Mouse (Mus musculus): ENCODE measurements around the gene Ifi27l2a. TPM values are rescaled to one million over a fixed set of nuclear protein-coding genes. Genes with fewer than 3 reads are reported as not detected.
A peak's percentile ranks its signal among the peaks of the same experiment; 100 is the strongest.

The Ifi27l2a gene
- polyA plus RNA-seq, 1 experiment from 2014 or later: 2.2 TPM

GRCm38 (mm10) chr12:103434861-103435260 lies 8.6 kb downstream of the Ifi27l2a start:
- no peaks in the 10 kb centered on the region for H3K36me3 ChIP-seq (ENCODE audit: control insufficient read depth, insufficient read depth, low read length)
- no peaks in the 10 kb centered on the region for H3K4me1 ChIP-seq (ENCODE audit: control insufficient read depth, insufficient read depth, low read depth, low read length)
- no peak overlapping the region for H3K9ac ChIP-seq (ENCODE audit: low read depth, low read length)
- no peak for ATAC-seq
- no peaks in the 10 kb centered on the region for H3K27me3 ChIP-seq (replicated peaks; ENCODE audit: control insufficient read depth, insufficient read depth, low read length)
- no peak overlapping the region for H3K4me3 ChIP-seq (ENCODE audit: low read length)
- H3K9me3 ChIP-seq (ENCODE audit: control insufficient read depth, low read length): no peaks in the 10 kb centered on the region
- H3K27ac ChIP-seq (ENCODE audit: low read depth, low read length): no peak overlapping the region
- H3K4me2 ChIP-seq (ENCODE audit: low read length): no peak overlapping the region

DNA sequence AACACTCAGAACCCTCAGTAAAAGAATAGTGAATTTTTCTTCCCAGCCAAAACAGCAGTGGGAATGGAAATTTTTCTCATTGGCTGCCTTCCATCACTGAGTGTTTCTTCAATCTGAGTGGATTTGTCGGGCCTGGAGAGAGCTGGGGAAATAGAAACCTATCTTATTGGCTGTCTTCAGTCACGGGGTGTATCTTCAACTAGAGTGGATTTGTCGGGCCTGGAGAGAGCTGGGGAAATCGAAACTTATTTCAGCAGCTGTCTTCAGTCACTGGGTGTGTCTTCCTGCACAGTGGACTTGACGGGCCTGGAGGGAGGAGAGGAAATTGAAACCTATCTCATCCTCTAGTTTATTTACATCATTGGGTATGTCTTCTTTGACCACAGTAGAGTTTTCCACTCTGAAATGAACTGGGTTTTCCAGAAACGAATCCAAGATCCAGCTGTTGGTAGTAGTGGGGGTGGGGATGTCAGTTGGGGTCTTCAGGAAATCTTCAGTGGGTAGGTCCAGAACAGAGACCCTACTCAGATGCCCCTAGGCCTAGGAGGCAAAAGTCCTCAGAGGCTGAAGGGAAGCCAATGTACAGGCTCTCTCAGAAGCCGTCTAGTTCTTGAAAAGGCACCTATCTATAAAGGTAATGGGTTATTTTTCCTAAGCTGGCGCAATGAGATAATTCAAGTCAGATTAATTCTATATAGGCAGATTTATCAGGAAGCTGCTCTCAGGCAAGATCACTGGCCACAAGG lies 9.3 kb downstream of the Ifi27l2a start, which contains the start of gene Ifi27:
Ifi27 (plus strand) TSS at position 226 of the 746 bp plus-strand sequence.
- no peaks in the 10 kb centered on the region for H3K27me3 ChIP-seq (replicated peaks; ENCODE audit: control insufficient read depth, insufficient read depth, low read length)
- H3K4me1 ChIP-seq (ENCODE audit: control insufficient read depth, insufficient read depth, low read depth, low read length): no peaks in the 10 kb centered on the region
- no peak within 1 kb of the TSS for H3K27ac ChIP-seq (ENCODE audit: low read depth, low read length)
- no peaks in the 10 kb centered on the region for H3K9me3 ChIP-seq (ENCODE audit: control insufficient read depth, low read length)
- H3K4me2 ChIP-seq (ENCODE audit: low read length): 0 out of 2 replicates have a peak within 1 kb of the TSS, but pooled peaks have one; percentile 17
- H3K4me3 ChIP-seq (ENCODE audit: low read length): no peak within 1 kb of the TSS
- 73% methylated on average over 8 of the region's 8 CpGs for WGBS
- H3K36me3 ChIP-seq (ENCODE audit: control insufficient read depth, insufficient read depth, low read length): no peaks in the 10 kb centered on the region
- no peak within 1 kb of the TSS for H3K9ac ChIP-seq (ENCODE audit: low read depth, low read length)
- no peak for ATAC-seq

DNA sequence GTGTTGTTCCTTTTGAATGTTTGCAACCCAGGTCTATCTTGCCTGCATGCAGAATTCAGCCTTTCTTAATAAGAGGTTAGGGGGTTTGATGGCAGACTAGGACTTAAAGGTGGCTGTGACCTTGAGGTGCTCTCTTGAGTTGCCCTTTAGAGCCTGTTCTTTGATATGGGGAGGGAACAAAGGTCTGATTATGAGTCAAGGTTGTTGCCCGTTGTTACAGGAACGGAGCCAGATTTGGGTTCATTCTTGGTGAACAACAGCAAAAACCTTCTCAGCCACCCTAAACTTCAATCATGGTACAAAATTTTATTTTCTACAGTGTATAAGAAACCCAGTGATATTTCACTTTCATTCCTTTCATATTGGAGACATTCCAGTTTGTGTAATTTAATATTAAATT lies 10.1 kb downstream of the Ifi27l2a start:
- H3K9ac ChIP-seq (ENCODE audit: low read depth, low read length): no peak overlapping the region
- H3K9me3 ChIP-seq (ENCODE audit: control insufficient read depth, low read length): no peaks in the 10 kb centered on the region
- no peak overlapping the region for H3K4me2 ChIP-seq (ENCODE audit: low read length)
- H3K27ac ChIP-seq (ENCODE audit: low read depth, low read length): no peak overlapping the region
- WGBS: 88% methylated on average over 2 of the region's 2 CpGs
- no peak overlapping the region for H3K4me3 ChIP-seq (ENCODE audit: low read length)
- H3K27me3 ChIP-seq (replicated peaks; ENCODE audit: control insufficient read depth, insufficient read depth, low read length): no peaks in the 10 kb centered on the region
- no peaks in the 10 kb centered on the region for H3K36me3 ChIP-seq (ENCODE audit: control insufficient read depth, insufficient read depth, low read length)
- no peak for ATAC-seq
- no peaks in the 10 kb centered on the region for H3K4me1 ChIP-seq (ENCODE audit: control insufficient read depth, insufficient read depth, low read depth, low read length)

DNA sequence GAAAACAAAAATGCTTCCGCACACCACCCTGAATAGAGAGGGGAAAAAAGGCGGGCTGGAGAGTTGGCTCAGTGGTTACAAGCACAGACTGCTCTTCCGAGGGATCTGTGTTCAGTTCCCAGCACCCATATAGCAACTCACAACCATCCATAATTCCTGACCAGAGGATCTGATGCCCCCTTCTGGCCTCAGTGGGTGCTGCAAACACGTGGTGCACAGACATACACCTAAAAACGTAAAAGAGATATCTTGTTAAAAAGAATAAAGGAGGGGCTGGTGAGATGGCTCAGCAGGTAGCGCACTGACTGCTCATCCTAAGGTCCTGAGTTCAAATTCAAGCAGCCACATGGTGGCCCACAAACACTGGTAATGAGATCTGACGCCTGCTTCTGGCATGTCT lies 16.8 kb downstream of the Ifi27l2a start:
- no peak for ATAC-seq
- Histone ChIP-seq H3K36me3 (ENCODE audit: control insufficient read depth, insufficient read depth, low read length) (peaks cover 9% of the 10 kb centered on the region), H3K4me3 (ENCODE audit: low read length) (no peak overlapping the region), H3K27ac (ENCODE audit: low read depth, low read length) (no peak overlapping the region), H3K9me3 (ENCODE audit: control insufficient read depth, low read length) (peaks cover 2% of the 10 kb centered on the region; the same call in 1 of the 2 replicates), H3K4me1 (ENCODE audit: control insufficient read depth, insufficient read depth, low read depth, low read length) (peaks cover 27% of the 10 kb centered on the region), H3K4me2 (ENCODE audit: low read length) (no peak overlapping the region), H3K27me3 (replicated peaks; ENCODE audit: control insufficient read depth, insufficient read depth, low read length) (no peaks in the 10 kb centered on the region), H3K9ac (ENCODE audit: low read depth, low read length) (no peak overlapping the region)
- WGBS: 95% methylated on average over 7 of the region's 7 CpGs

GRCm38 (mm10) chr12:103425729-103426470 lies 17.6 kb downstream of the Ifi27l2a start, which contains the start of gene Ddx24:
Ddx24 (minus strand) TSS chr12:103425830.
- peak within 1 kb of the TSS; percentile 84 for H3K4me3 ChIP-seq (ENCODE audit: low read length)
- peaks cover 9% of the 10 kb centered on the region for H3K36me3 ChIP-seq (ENCODE audit: control insufficient read depth, insufficient read depth, low read length)
- H3K9ac ChIP-seq (ENCODE audit: low read depth, low read length): peak within 1 kb of the TSS; percentile 91
- peaks cover 2% of the 10 kb centered on the region; the same call in 1 of the 2 replicates for H3K9me3 ChIP-seq (ENCODE audit: control insufficient read depth, low read length)
- ATAC-seq: peak; percentile 100
- H3K27ac ChIP-seq (ENCODE audit: low read depth, low read length): peak within 1 kb of the TSS; percentile 73
- no peaks in the 10 kb centered on the region for H3K27me3 ChIP-seq (replicated peaks; ENCODE audit: control insufficient read depth, insufficient read depth, low read length)
- peaks cover 35% of the 10 kb centered on the region for H3K4me1 ChIP-seq (ENCODE audit: control insufficient read depth, insufficient read depth, low read depth, low read length)
- 2% methylated on average over 33 of the region's 33 CpGs for WGBS
- H3K4me2 ChIP-seq (ENCODE audit: low read length): peak within 1 kb of the TSS; percentile 71

DNA sequence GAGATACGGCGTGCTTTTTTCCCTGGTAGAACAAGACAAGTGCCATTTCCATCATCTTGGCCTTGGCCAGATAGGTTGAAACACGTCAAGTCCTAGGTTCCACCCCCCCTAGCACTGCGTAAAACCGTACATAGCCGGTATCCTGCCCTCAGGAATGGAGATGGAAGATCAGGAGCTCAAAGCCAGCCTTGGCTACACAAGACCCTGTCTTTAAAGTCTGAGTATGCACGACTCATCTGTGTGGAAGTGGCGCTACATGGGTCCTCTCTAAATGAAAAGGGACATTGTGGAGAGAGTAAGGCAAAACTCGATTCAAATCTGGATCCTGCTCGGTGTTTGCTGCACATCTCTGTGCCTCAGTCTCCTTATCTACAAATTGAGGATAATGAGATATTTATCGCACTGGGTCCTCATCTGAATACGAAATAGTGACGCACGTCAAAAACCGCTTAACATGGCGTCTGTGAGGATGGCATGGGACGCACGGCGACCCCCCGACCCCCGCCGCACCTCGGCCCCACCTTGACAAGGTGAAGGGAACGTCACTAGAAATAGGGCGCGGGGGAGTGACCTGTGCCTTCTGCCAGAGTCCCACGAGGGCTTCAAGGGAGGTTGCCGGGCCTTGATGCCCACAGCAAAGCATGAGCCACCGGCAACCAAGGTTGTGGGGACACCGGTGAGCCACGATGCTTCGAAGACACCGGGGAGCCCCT lies 18.3 kb downstream of the Ifi27l2a start:
- ATAC-seq: no peak
- Histone ChIP-seq H3K36me3 (ENCODE audit: control insufficient read depth, insufficient read depth, low read length) (peaks cover 9% of the 10 kb centered on the region), H3K27me3 (replicated peaks; ENCODE audit: control insufficient read depth, insufficient read depth, low read length) (no peaks in the 10 kb centered on the region), H3K4me3 (ENCODE audit: low read length) (peak overlapping the region; percentile 84), H3K27ac (ENCODE audit: low read depth, low read length) (peak overlapping the region; percentile 73), H3K4me2 (ENCODE audit: low read length) (peak overlapping the region; percentile 71), H3K4me1 (ENCODE audit: control insufficient read depth, insufficient read depth, low read depth, low read length) (peaks cover 38% of the 10 kb centered on the region), H3K9ac (ENCODE audit: low read depth, low read length) (peak overlapping the region; percentile 91), H3K9me3 (ENCODE audit: control insufficient read depth, low read length) (peaks cover 2% of the 10 kb centered on the region; the same call in 1 of the 2 replicates)
- 9% methylated on average over 33 of the region's 33 CpGs for WGBS

GRCm38 (mm10) chr12:103408144-103408543 lies 35.3 kb downstream of the Ifi27l2a start:
- no peak for ATAC-seq
- Histone ChIP-seq H3K4me1 (ENCODE audit: control insufficient read depth, insufficient read depth, low read depth, low read length) (no peaks in the 10 kb centered on the region), H3K27ac (ENCODE audit: low read depth, low read length) (no peak overlapping the region), H3K4me2 (ENCODE audit: low read length) (no peak overlapping the region), H3K27me3 (replicated peaks; ENCODE audit: control insufficient read depth, insufficient read depth, low read length) (no peaks in the 10 kb centered on the region), H3K9ac (ENCODE audit: low read depth, low read length) (no peak overlapping the region), H3K36me3 (ENCODE audit: control insufficient read depth, insufficient read depth, low read length) (peaks cover 62% of the 10 kb centered on the region), H3K9me3 (ENCODE audit: control insufficient read depth, low read length) (no peaks in the 10 kb centered on the region), H3K4me3 (ENCODE audit: low read length) (no peak overlapping the region)
- WGBS: 93% methylated on average over 10 of the region's 10 CpGs

GRCm38 (mm10) chr12:103407720-103408119 lies 35.8 kb downstream of the Ifi27l2a start, which contains the start of gene 9330161L09Rik:
9330161L09Rik (minus strand) TSS chr12:103407820.
- Histone ChIP-seq H3K4me3 (ENCODE audit: low read length) (no peak within 1 kb of the TSS), H3K4me1 (ENCODE audit: control insufficient read depth, insufficient read depth, low read depth, low read length) (no peaks in the 10 kb centered on the region), H3K4me2 (ENCODE audit: low read length) (no peak within 1 kb of the TSS), H3K27ac (ENCODE audit: low read depth, low read length) (no peak within 1 kb of the TSS), H3K9me3 (ENCODE audit: control insufficient read depth, low read length) (no peaks in the 10 kb centered on the region), H3K27me3 (replicated peaks; ENCODE audit: control insufficient read depth, insufficient read depth, low read length) (no peaks in the 10 kb centered on the region), H3K36me3 (ENCODE audit: control insufficient read depth, insufficient read depth, low read length) (peaks cover 66% of the 10 kb centered on the region), H3K9ac (ENCODE audit: low read depth, low read length) (no peak within 1 kb of the TSS)
- no peak for ATAC-seq
- WGBS: 96% methylated on average over 4 of the region's 4 CpGs

DNA sequence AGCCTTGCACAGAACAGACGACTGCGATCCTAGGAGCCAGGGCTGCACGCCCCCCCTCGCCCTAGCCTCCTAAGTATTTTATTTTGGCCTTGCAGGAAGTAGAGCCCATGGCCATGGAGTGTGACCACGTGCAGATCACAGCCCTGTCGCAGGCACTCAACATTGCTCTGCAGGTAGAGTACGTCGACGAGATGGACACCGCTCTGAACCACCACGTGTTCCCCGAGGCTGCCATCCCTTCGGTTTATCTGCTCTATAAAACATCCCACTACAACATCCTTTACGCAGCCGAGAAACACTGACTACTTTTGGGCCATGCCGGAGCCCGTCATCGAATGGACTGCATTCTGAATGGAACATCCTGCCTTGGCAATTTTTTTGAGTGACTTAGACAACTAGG lies 39.3 kb downstream of the Ifi27l2a start:
- Histone ChIP-seq H3K36me3 (ENCODE audit: control insufficient read depth, insufficient read depth, low read length) (peaks cover 46% of the 10 kb centered on the region), H3K9ac (ENCODE audit: low read depth, low read length) (no peak overlapping the region), H3K27me3 (replicated peaks; ENCODE audit: control insufficient read depth, insufficient read depth, low read length) (no peaks in the 10 kb centered on the region), H3K4me1 (ENCODE audit: control insufficient read depth, insufficient read depth, low read depth, low read length) (no peaks in the 10 kb centered on the region), H3K9me3 (ENCODE audit: control insufficient read depth, low read length) (no peaks in the 10 kb centered on the region), H3K27ac (ENCODE audit: low read depth, low read length) (no peak overlapping the region), H3K4me2 (ENCODE audit: low read length) (no peak overlapping the region), H3K4me3 (ENCODE audit: low read length) (no peak overlapping the region)
- no peak for ATAC-seq
- WGBS: 87% methylated on average over 18 of the region's 18 CpGs
